Mouse (Mus musculus) heart, postnatal 14 days (tissue): ENCODE data around the gene Lat. TPM values are rescaled to one million over a fixed set of nuclear protein-coding genes. Genes with fewer than 3 reads are reported as not detected.
"Not testable (repeated sequence)": the region's sequence is repeated elsewhere in the genome, so short reads cannot be mapped to it uniquely, and the experiment has no call there.

ENCODE experiments used
- DNase-seq, 2 experiments: peaks; one replicate each; pipeline ENCODE4 v3.0.0; 2021 to 2022
- intact Hi-C: fragments of 180-260 bp; cut with DNase I; formaldehyde crosslinking; loops from one replicate; pipeline ENCODE4 v1.15.1; 2025
- microRNA-seq, 2 experiments: library from miRNA; unstranded; fragments of <30 nt; microRNA quantifications; one replicate each; pipeline ENCODE4 v1.2.0; 2021 to 2022
- total RNA-seq, 2 experiments: library from RNA; stranded (reverse); gene quantifications; 2 replicates each; pipeline ENCODE4 v1.2.3; 2021

The Lat gene
- total RNA-seq, 2 experiments from 2014 or later = 2.3 to 13.3 TPM

GRCm38 (mm10) chr7:126340896-126341295 lies 28.5 kb downstream of the Lat start:
- intact Hi-C loops = no loop called here
- DNase-seq = no peak

- no peak for DNase-seq
- intact Hi-C loops = no loop called here
These were observed 29.2 kb downstream of the Lat start for GRCm38 (mm10) chr7:126340206-126340618.

- DNase-seq = no peak
- intact Hi-C loops = no loop called here
These were observed 29.8 kb downstream of the Lat start for GRCm38 (mm10) chr7:126339521-126339971.

GRCm38 (mm10) chr7:126338906-126339305 lies 30.5 kb downstream of the Lat start:
- DNase-seq = no peak
- intact Hi-C loops = no loop called here

GRCm38 (mm10) chr7:126335556-126335955 lies 33.8 kb downstream of the Lat start:
- intact Hi-C loops = no loop called here
- no peak for DNase-seq

- no peak for DNase-seq
- intact Hi-C loops = no loop called here
These were observed 36.7 kb downstream of the Lat start for GRCm38 (mm10) chr7:126332691-126333090.

GRCm38 (mm10) chr7:126330693-126331092 lies 38.7 kb downstream of the Lat start:
- intact Hi-C loops = no loop called here

GRCm38 (mm10) chr7:126329907-126330645 lies 39.3 kb downstream of the Lat start:
- intact Hi-C loops = no loop called here
- no peak for DNase-seq

More at GRCm38 (mm10) chr7:126330693-126331092, 38.7 kb downstream of the Lat start:
- no peak for DNase-seq

- intact Hi-C loops = not testable (repeated sequence)
These were observed 40.5 kb downstream of the Lat start for GRCm38 (mm10) chr7:126328848-126329247.

GRCm38 (mm10) chr7:126325576-126326273 lies 43.6 kb downstream of the Lat start:
- DNase-seq, intact Hi-C loops: not testable (repeated sequence)

More at GRCm38 (mm10) chr7:126328848-126329247, 40.5 kb downstream of the Lat start:
- DNase-seq = not testable (repeated sequence)

- intact Hi-C loops = loop anchor here (5.0 kb wide), 1 partner anchor 203 kb away; no protein-coding TSS in a partner anchor
- DNase-seq = no peak
These were observed 44.6 kb downstream of the Lat start for GRCm38 (mm10) chr7:126324791-126325190.

GRCm38 (mm10) chr7:126323729-126324128 lies 45.6 kb downstream of the Lat start:
- intact Hi-C loops = loop anchor here (1.0 to 5.0 kb wide), 2 partner anchors 55 to 204 kb away; no protein-coding TSS in a partner anchor
- DNase-seq = peak; percentile 80 to 88

- no peak for DNase-seq
- intact Hi-C loops = no loop called here
These were observed 55.1 kb downstream of the Lat start for GRCm38 (mm10) chr7:126314273-126314672.

Small RNAs within 50 kb of the gene (microRNA-seq; reads per million reads assigned to microRNA genes)
- 0 to 0.24 reads per million in 2 experiments for gene Mir7058

Other genes starting within 250 kb of the Lat start
- gene Xpo6, start 169.1 kb downstream of the Lat start, total RNA-seq = 10 to 100 TPM; 34.8 to 36.3 TPM
- gene Sbk1, start 97.0 kb downstream of the Lat start, total RNA-seq = 10 to 100 TPM; 77.7 to 82.2 TPM
- gene Spns1, start 7.9 kb upstream of the Lat start, total RNA-seq = 10 to 100 TPM; 36.3 to 38.3 TPM
- gene Nfatc2ip, start 27.2 kb upstream of the Lat start, total RNA-seq = 1 to 10 TPM; 5.4 to 7.1 TPM
- under 1 TPM; 0.53 to 0.56 TPM for gene Cd19, start 45.3 kb upstream of the Lat start, total RNA-seq
- gene Rabep2, start 59.2 kb upstream of the Lat start, total RNA-seq = 1 to 10 TPM; 7.7 TPM
- under 1 TPM; 0.48 to 0.49 TPM for gene Atp2a1, start 93.5 kb upstream of the Lat start, total RNA-seq
- 10 to 100 TPM; 44.3 to 44.8 TPM for gene Sh2b1, start 105.9 kb upstream of the Lat start, total RNA-seq
- gene Tufm, start 117.8 kb upstream of the Lat start, total RNA-seq = 100 to 1,000 TPM; 291 to 309 TPM
- 10 to 100 TPM; 44.6 to 47.1 TPM for gene Atxn2l, start 133.9 kb upstream of the Lat start, total RNA-seq
- gene Eif3c, start 196.8 kb upstream of the Lat start, total RNA-seq = 100 to 1,000 TPM; 138 to 140 TPM
- 1 to 10 TPM in 1 of 2 experiments, under 1 TPM in 1; 0.65 to 1.7 TPM for gene Apobr, start 215.4 kb upstream of the Lat start, total RNA-seq
- gene Cln3, start 216.2 kb upstream of the Lat start, total RNA-seq = 10 to 100 TPM; 13.2 to 13.3 TPM
- gene Il27, start 225.4 kb upstream of the Lat start, total RNA-seq = not detected